Mouse (Mus musculus) adrenal gland, postnatal 10 days (tissue): ENCODE results near the gene Bax. TPM values are rescaled to one million over a fixed set of nuclear protein-coding genes. Genes with fewer than 3 reads are reported as not detected.
"Not testable (repeated sequence)": the region's sequence is repeated elsewhere in the genome, so short reads cannot be mapped to it uniquely, and the experiment has no call there.

Experiments
- DNase-seq: peaks from one replicate; pipeline ENCODE4 v3.0.0; 2021; ENCODE audit warnings: mixed read lengths
- long read RNA-seq, 2 experiments: library from polyadenylated mRNA; stranded (forward); transcript quantifications; one replicate each; pipeline ENCODE4 v2.0.0; 2021
- total RNA-seq, 2 experiments: library from RNA; stranded (reverse); gene quantifications; 2 replicates each; pipeline ENCODE4 v1.2.3; 2021

The Bax gene
- 10 to 100 TPM; 52.7 to 53.6 TPM for total RNA-seq
- long read RNA-seq, experiment 1, transcript Bax-205 (6 exons, 801 nt): minor isoform, 7 of 93 reads
- long read RNA-seq, experiment 1, transcript Bax-203 (5 exons, 1,100 nt): minor isoform, 14 of 93 reads
- long read RNA-seq, experiment 1, transcript Bax-201 (6 exons, 867 nt): major isoform, 52 of 93 reads
- long read RNA-seq, experiment 1, partial matches to known transcripts: 3 of 93 reads
- long read RNA-seq, experiment 1, other reads (novel, unspliced or antisense): 17 of 93 reads
- long read RNA-seq, experiment 2, transcript Bax-201 (6 exons, 867 nt): major isoform, 35 of 56 reads
- long read RNA-seq, experiment 2, transcript Bax-203 (5 exons, 1,100 nt): minor isoform, 10 of 56 reads
- long read RNA-seq, experiment 2, partial matches to known transcripts: 2 of 56 reads
- long read RNA-seq, experiment 2, other reads (novel, unspliced or antisense): 7 of 56 reads

- peak; percentile 96 for DNase-seq
Measured at GRCm38 (mm10) chr7:45466283-45467089, at the start of gene Bax. TSS of gene Bax (minus strand) at chr7:45466898.

- no peak for DNase-seq
Measured at GRCm38 (mm10) chr7:45515436-45515835, 48.7 kb upstream of the Bax start.

GRCm38 (mm10) chr7:45514411-45514810 is 47.7 kb upstream of the Bax start:
- DNase-seq: no peak

- peak; percentile 93 for DNase-seq
Measured at GRCm38 (mm10) chr7:45509912-45510787, 43.5 kb upstream of the Bax start, which contains the start of gene Nucb1. TSS of gene Nucb1 (minus strand) at chr7:45510406.

- DNase-seq: no peak
Measured at GRCm38 (mm10) chr7:45509181-45509882, 42.6 kb upstream of the Bax start.

- DNase-seq: no peak
Measured at GRCm38 (mm10) chr7:45508561-45508960, 41.9 kb upstream of the Bax start.

- DNase-seq: no peak
Measured at GRCm38 (mm10) chr7:45507583-45507982, 40.9 kb upstream of the Bax start.

GRCm38 (mm10) chr7:45498427-45498826 is 31.7 kb upstream of the Bax start:
- DNase-seq: no peak

GRCm38 (mm10) chr7:45494548-45494947 is 27.9 kb upstream of the Bax start:
- no peak for DNase-seq

GRCm38 (mm10) chr7:45492951-45493350 is 26.3 kb upstream of the Bax start:
- peak; percentile 41 for DNase-seq

- DNase-seq: no peak
Measured at GRCm38 (mm10) chr7:45492225-45492844, 25.6 kb upstream of the Bax start.

GRCm38 (mm10) chr7:45491264-45491663 is 24.6 kb upstream of the Bax start:
- peak; percentile 71 for DNase-seq

GRCm38 (mm10) chr7:45490822-45491221 is 24.1 kb upstream of the Bax start:
- peak; percentile 57 for DNase-seq

GRCm38 (mm10) chr7:45489578-45489977 is 22.9 kb upstream of the Bax start:
- DNase-seq: no peak

- peak; percentile 88 for DNase-seq
Measured at GRCm38 (mm10) chr7:45488293-45489204, 21.9 kb upstream of the Bax start, which contains the start of gene Dhdh. TSS of gene Dhdh (minus strand) at chr7:45488805.

- DNase-seq: peak; percentile 34
Measured at GRCm38 (mm10) chr7:45487861-45488292, 21.2 kb upstream of the Bax start.

- DNase-seq: peak; percentile 44
Measured at GRCm38 (mm10) chr7:45486761-45487415, 20.2 kb upstream of the Bax start, which contains the start of gene Gm45808. TSS of gene Gm45808 (minus strand) at chr7:45486811.

- no peak for DNase-seq
Measured at GRCm38 (mm10) chr7:45486158-45486557, 19.5 kb upstream of the Bax start.

GRCm38 (mm10) chr7:45484985-45485384 is 18.3 kb upstream of the Bax start:
- DNase-seq: not testable (repeated sequence)
